Mouse (Mus musculus): ENCODE results near the gene Hist1h4k. TPM values are rescaled to one million over a fixed set of nuclear protein-coding genes. Genes with fewer than 3 reads are reported as not detected.

The Hist1h4k gene
- polyA plus RNA-seq, 1 experiment: 55.4 TPM

DNA sequence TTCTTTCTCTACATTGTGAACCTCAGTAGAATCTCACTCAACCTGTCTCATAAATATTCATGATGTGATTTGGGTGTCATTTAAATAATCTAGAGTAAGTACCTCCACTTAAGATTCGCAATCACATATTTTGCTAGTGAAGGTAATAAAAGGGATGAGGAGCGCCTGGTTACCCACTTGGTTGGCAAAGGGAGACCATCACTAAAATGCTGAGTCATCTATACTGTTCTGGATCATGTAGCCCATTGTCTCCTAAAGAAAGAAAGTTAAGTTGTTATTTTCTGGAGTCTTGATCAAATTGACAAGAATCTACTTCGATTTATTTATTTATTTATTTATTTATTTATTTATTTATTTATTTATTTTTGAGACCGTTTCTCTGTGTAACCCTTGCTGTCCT lies 43.6 kb downstream of the Hist1h4k start:
- H3K27me3 ChIP-seq (ENCODE audit: control insufficient read depth, insufficient read depth, low read length): no peaks in the 10 kb centered on the region
- 55% methylated on average over 4 of the region's 4 CpGs for WGBS
- TF ChIP-seq POLR2A (IDR thresholded peaks at IDR 0.05; ENCODE audit: low read depth, low read length) (no peak), CTCF (IDR thresholded peaks at IDR 0.05; ENCODE audit: extremely low read depth, insufficient read length, insufficient replicate concordance, low read depth, low read length) (no peak)

More for the DNA sequence above, 43.6 kb downstream of the Hist1h4k start:
- Histone ChIP-seq H3K4me1 (ENCODE audit: control insufficient read depth, insufficient read depth, insufficient read length, low read length) (no peaks in the 10 kb centered on the region), H3K27ac (ENCODE audit: insufficient read depth, low read depth, low read length) (no peak overlapping the region), H3K36me3 (ENCODE audit: control insufficient read depth, insufficient read depth, low read length) (no peaks in the 10 kb centered on the region), H3K4me3 (ENCODE audit: low read depth, low read length) (no peak overlapping the region)

Other genes starting within 250 kb of the Hist1h4k start
- 11.1 and 22.1 TPM in 2 replicates for gene Gm11273, start 249.1 kb downstream of the Hist1h4k start, polyA plus RNA-seq (2012; rRNA removed)
- gene Zkscan8, start 219.4 kb downstream of the Hist1h4k start, polyA plus RNA-seq (2012; rRNA removed): 0.66 and 0.79 TPM in 2 replicates
- gene Olfr1366, start 207.7 kb downstream of the Hist1h4k start, polyA plus RNA-seq (2012; rRNA removed): not detected in 2 replicates
- gene Olfr1535, start 190.6 kb downstream of the Hist1h4k start, polyA plus RNA-seq (2012; rRNA removed): not detected in 2 replicates
- gene Olfr1364, start 168.7 kb downstream of the Hist1h4k start, polyA plus RNA-seq (2012; rRNA removed): not detected in 2 replicates
- gene Olfr1362, start 136.5 kb downstream of the Hist1h4k start, polyA plus RNA-seq (2012; rRNA removed): not detected in 2 replicates
- gene Olfr11, start 108.0 kb downstream of the Hist1h4k start, polyA plus RNA-seq (2012; rRNA removed): not detected in 2 replicates
- gene Olfr1361, start 87.1 kb downstream of the Hist1h4k start, polyA plus RNA-seq (2012; rRNA removed): not detected in 2 replicates
- not detected in 2 replicates for gene Olfr1360, start 73.1 kb downstream of the Hist1h4k start, polyA plus RNA-seq (2012; rRNA removed)
- gene Olfr1359, start 52.4 kb downstream of the Hist1h4k start, polyA plus RNA-seq (2012; rRNA removed): not detected in 2 replicates
- 10.7 and 15.7 TPM in 2 replicates for gene Hist1h2bl, start 34.4 kb downstream of the Hist1h4k start, polyA plus RNA-seq (2012; rRNA removed)
- gene Hist1h2ai, start 34.1 kb downstream of the Hist1h4k start, polyA plus RNA-seq (2012; rRNA removed): 66.1 and 104 TPM in 2 replicates
- 79.4 and 100 TPM in 2 replicates for gene Hist1h3h, start 32.8 kb downstream of the Hist1h4k start, polyA plus RNA-seq (2012; rRNA removed)
- 4.7 and 7.1 TPM in 2 replicates for gene Hist1h2bm, start 28.5 kb downstream of the Hist1h4k start, polyA plus RNA-seq (2012; rRNA removed)
- 6.4 and 6.5 TPM in 2 replicates for gene Hist1h4j, start 15.4 kb downstream of the Hist1h4k start, polyA plus RNA-seq (2012; rRNA removed)
- 40.0 and 60.2 TPM in 2 replicates for gene Hist1h2ak, start 3.3 kb upstream of the Hist1h4k start, polyA plus RNA-seq (2012; rRNA removed)
- 13.6 and 21.8 TPM in 2 replicates for gene Hist1h2bn, start 3.6 kb upstream of the Hist1h4k start, polyA plus RNA-seq (2012; rRNA removed)
- 2.0 and 2.6 TPM in 2 replicates for gene Hist1h1b, start 30.1 kb upstream of the Hist1h4k start, polyA plus RNA-seq (2012; rRNA removed)
- gene Hist1h3i, start 32.9 kb upstream of the Hist1h4k start, polyA plus RNA-seq (2012; rRNA removed): 57.4 and 74.0 TPM in 2 replicates
- 33.8 and 67.8 TPM in 2 replicates for gene Hist1h2an, start 36.7 kb upstream of the Hist1h4k start, polyA plus RNA-seq (2012; rRNA removed)
- 2.7 and 8.3 TPM in 2 replicates for gene Hist1h2bp, start 37.0 kb upstream of the Hist1h4k start, polyA plus RNA-seq (2012; rRNA removed)
- gene Hist1h2bq, start 59.7 kb upstream of the Hist1h4k start, polyA plus RNA-seq (2012; rRNA removed): 31.1 and 32.0 TPM in 2 replicates
- not detected in 2 replicates for gene Hist1h2ao, start 60.0 kb upstream of the Hist1h4k start, polyA plus RNA-seq (2012; rRNA removed)
- 16.0 TPM in 1 of 2 replicates, not detected in the other for gene Hist1h4m, start 61.2 kb upstream of the Hist1h4k start, polyA plus RNA-seq (2012; rRNA removed)
- gene Hist1h4n, start 81.7 kb upstream of the Hist1h4k start, polyA plus RNA-seq (2012; rRNA removed): 30.7 and 41.0 TPM in 2 replicates
- gene Hist1h2ap, start 83.0 kb upstream of the Hist1h4k start, polyA plus RNA-seq (2012; rRNA removed): 1,042 and 2,404 TPM in 2 replicates
- gene Hist1h2br, start 83.2 kb upstream of the Hist1h4k start, polyA plus RNA-seq (2012; rRNA removed): 27.4 and 35.4 TPM in 2 replicates
- 0.13 and 0.23 TPM in 2 replicates for gene Zfp184, start 194.6 kb upstream of the Hist1h4k start, polyA plus RNA-seq (2012; rRNA removed)
- gene Pom121l2, start 230.7 kb upstream of the Hist1h4k start, polyA plus RNA-seq (2012; rRNA removed): not detected in 2 replicates